Mouse (Mus musculus): ENCODE measurements at regions not wholly inside any gene's neighbourhood (a gene's known extent, or its start where the extent isn't known, plus 50 kb on each side); places are given as distances from the start of the nearest gene placed in this dataset.
A peak's percentile ranks its signal among the peaks of the same experiment; 100 is the strongest.

DNA sequence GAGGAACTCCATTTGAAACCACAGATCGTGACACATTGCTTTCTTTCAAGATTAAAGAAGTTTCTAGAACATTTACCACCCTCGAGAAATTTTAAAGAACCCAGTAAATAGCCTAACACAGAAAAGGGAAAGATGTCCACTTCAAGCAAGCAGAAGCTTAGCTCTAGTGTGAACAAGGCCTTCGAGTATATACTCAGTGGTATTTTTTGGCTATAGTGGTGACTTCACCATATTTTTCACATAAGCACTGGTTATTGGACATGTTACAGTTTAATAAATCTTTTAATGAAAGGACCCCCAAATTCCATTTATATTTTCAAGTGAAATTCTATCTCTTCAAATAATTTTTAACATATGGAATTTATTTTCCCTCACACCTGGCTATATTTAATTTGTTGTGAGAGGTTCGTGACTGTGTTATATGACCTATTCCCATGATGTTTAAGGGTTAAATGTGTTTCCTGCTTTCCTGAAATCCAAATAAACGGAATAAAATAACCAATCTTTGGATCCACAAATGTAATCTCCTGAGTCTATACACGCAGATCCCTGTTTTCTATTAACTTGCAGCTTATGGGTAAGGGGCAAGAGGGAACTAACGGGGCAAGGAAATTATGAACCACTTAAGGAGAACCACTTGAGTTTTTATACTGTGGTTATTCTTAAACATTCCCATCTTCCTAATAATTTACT is 60.6 kb upstream of the Tas2r134 start:
- DNase-seq (ENCODE audit: low spot score): no peak

- no peak for DNase-seq (ENCODE audit: low spot score)
These were observed 63.4 kb upstream of the Tas2r134 start for GRCm38 (mm10) chr2:51563881-51564280.

DNA sequence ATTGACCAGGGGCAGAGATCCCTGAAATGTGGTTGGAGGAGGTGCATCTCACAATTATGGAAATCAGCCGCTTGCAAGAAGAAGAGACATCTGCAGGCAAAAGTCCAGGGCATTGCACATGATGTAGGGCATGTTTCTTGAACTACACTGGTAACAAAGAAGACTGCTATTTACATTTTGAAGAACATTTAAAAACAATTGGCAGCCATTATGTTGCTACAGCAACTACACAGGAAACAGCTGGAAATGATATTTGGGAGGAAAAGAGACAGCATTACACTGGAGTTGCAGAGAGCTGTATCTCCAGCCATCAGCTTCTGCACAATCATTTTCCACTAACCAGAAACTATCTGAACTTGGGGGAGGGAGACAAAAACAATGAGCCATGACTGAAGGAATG is 64.1 kb upstream of the Tas2r134 start:
- DNase-seq (ENCODE audit: low spot score): peak; percentile 40

DNA sequence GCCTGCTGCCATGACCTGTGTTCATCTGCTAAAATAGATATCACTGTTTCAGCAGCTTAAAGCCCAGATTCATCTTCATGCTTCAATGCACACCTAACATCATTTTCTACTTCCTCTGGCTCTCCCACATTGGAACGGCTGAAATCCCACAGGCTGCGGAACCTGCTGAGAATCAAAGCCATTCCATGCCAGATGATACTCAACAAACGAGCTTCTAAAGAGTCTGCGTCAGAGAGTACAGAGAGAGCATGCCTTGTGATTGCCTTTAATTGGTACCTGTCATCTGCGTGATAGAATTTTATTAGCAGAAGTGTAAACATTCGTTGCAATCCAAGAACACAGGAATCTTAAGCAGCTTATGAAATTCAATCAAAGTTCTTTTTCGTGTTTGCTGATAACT is 76.4 kb upstream of the Tas2r134 start:
- no peak for DNase-seq (ENCODE audit: low spot score)

DNA sequence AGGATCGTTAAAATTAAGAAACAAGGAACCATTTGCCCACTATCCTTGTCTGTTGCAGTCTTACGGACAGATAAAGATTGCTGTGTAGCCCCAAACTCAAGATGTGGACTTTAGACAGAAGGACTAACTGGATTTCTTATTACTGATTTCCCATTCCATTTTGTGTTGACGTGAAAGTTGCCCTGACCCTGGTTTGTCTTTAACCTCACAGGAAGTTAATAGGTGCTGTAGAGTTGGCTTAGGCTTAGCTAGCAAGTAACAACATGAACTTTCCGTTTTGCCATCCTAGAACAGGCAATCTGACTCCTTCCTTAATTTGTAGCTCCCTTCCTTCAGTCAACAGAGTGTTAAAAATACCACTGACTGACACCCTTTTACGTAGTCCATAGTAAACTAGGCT is 78.2 kb upstream of the Tas2r134 start:
- no peak for DNase-seq (ENCODE audit: low spot score)

- no peak for DNase-seq (ENCODE audit: low spot score)
These were observed 81.1 kb upstream of the Tas2r134 start for GRCm38 (mm10) chr2:51546181-51546580.

DNA sequence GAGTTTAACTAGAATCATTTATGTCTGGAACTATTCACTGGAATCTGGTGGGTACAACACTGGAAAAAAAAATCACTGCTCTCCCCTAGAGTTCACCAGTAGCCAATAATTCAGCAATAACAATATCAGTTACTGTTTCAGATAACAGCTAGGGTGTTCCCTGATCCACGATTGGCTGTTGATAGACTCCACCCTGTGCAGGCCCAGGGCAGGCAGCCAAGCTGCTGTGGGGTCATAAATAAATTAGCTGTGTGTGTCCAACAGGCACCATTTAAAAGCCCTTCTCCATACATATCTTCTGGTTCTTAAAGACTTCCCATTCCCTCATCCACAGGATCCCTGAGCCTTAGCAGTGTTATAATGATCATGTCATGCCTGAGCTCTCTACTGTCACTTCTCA is 83.4 kb upstream of the Tas2r134 start:
- no peak for DNase-seq (ENCODE audit: low spot score)

DNA sequence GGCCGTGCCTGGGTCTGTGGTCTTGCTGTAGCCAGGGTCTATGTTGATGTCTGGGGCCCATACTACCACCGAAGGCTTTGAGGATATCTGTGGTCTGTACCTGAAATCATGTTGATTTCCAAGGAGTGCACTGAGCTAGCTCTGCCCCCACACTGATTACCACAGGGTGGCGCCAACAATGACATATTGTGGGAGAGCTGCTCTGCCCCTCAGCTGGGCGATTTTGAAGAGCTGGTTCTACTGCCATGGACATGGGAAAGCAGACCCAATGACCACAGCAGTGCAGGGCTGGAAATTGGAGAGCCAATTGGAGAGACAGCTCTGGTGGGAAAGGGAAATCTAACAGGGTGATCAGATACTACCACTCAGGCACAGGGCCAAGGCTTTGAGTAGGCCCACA is 85.0 kb upstream of the Tas2r134 start:
- DNase-seq (ENCODE audit: low spot score): no peak

DNA sequence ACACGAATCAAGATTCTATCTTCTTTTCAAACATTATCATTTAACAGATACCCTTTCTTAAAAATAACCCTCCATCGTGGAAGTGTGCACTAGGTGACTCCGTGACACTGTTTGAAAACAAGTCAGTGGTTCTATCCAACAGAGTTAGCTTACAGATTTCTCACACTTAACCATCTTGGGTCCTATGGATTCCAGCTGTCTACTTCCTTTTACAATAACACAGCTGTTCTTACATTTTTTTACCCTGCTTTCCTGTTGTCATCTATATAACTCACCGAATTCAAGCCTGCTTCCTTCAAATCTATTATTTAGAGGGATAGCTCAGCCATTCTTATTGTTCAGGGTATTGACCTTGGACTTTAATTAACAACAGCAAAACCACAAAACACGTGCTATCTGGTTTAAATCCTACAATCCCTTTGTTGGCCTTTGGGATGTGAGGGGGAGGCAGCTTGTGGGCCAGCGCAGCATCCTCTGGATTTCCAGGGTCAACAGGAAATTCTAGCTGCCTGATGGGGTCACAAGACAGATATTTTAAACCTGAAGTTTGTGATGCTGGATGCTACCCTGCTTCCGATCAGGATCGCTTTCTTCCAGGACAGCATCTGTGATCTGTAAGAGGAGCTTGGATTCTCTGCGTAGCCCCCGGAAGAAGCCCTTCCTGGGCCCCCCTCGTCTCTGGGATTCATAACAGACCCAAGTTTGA is 94.4 kb upstream of the Tas2r134 start:
- DNase-seq (ENCODE audit: low spot score): no peak

DNA sequence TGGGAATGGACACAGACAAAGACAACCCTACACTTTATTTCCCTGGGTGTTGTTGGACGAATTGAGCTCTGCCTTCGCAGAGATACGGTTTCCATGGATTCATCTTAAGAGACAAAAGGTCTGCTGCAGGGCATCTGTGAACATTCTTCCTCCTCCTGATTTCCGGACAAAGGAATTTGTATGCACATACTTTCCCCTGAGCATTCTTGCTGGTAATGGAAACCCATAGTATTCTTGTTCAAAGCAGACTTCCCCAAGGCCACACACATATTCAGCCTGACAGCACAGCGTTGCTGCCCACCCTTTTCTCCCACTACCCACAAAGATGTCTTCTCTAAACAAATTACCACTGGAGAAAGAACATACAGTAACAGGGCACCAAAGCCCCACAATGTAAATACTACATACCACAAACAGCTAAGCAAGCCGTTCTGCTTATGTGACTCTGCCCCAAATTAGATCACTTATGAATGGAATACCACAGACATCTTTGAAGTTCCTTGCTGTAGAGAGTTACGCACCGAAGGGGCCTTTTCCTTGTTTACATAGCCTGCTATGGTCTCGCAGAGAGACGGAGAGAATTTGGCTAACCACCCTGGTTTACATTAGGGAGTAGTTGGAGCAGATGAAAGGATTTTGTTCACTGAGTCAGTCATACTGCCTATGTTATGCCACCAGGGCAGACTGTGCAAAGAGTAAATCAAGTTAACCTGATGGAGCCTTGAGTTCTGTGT is 96.0 kb upstream of the Tas2r134 start:
- DNase-seq (ENCODE audit: low spot score): no peak

DNA sequence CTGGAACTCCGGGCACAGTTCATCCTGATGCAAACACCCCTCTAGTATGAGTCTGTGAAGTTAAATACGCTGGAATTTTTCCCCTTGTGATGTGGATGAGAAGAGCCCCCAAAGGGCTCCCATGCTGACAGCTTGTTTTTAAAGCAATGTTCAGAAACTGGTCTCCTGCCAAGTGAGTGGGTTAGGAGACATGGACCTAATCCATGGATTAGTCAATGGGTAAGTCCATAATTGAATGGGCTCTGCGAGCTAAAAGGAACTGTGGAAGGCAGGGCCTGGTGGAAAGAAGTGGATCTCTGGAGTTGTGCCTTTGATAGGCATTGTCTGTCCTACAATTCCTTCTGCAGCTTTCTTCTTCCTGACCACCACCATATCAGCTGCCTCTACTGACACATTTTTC is 104.5 kb upstream of the Tas2r134 start:
- DNase-seq (ENCODE audit: low spot score): no peak

- DNase-seq (ENCODE audit: low spot score): no peak
These were observed 117.9 kb upstream of the Tas2r134 start for GRCm38 (mm10) chr2:51509220-51510011.

DNA sequence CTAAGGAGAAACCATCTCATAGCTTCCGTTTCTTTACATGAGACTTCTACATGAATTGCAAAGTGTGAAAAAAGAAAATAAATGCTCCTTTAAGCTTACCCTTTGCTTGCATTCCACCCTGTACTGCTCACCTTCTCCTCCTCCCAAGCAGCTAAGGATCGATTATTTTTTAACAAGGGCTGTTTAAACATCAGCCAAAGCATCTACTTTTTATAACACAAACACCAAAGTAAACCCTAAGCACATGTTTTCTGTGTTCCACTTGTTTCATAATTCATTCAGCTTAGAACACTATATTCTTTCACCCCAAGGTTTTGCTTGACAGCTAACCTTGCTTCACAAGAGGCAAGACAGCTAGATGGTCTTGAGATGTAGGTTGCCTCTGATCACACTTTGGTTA is 129.4 kb upstream of the Tas2r134 start:
- no peak for DNase-seq (ENCODE audit: low spot score)

DNA sequence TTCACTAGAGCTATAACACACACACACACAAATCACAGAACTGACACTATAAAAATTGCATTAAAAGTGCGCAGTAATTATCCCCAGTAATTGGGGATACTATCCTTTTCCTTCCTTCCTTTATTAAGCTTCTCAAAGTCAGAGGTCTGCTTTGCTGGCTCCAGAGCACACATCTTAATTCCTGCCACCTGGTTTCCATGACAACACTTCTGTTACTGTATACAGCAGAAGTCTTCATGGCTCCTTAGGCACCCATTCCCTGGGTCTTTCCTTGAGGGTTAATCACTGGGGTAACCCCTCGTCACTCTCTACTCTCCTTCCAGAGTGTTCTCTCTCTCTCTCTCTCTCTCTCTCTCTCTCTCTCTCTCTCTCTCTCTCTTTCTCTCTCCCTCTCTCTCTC is 153.6 kb upstream of the Tas2r134 start:
- DNase-seq (ENCODE audit: low spot score): no peak

DNA sequence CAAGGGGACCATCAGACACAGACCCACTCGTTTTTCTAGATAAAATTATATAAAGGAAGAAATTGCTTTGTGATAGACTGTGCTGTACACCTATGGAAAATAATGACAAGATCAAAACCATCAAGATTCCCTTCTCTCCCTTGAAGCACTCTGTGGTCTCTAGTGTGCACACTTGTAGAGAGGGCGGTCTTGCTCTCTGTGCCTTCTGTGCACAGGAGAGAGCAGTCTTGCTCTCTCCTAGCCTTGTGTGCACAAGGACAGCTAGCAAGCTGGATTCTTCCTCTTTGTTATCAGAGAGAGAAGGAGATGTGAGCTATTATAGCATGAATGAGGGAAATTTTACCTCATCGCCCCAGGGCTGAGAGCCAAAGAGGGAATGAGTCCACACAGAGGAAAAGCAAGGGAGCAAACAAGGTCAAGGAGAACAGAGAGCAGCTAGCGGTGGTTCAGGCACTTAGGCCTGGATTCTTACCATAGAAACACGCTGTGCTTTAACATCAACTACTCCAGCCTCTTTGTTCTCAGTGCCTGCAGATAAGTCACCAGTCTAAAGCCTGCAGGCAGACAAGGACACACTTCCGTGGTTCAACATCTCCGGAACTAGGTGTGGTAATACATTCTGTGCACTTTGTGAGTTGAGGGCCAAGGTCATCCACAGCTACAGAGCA is 160.2 kb upstream of the Tas2r134 start:
- peak; percentile 3 for DNase-seq (ENCODE audit: low spot score)

- no peak for DNase-seq (ENCODE audit: low spot score)
These were observed 161.3 kb upstream of the Tas2r134 start for GRCm38 (mm10) chr2:51466003-51466402.

- DNase-seq (ENCODE audit: low spot score): no peak
These were observed 161.7 kb upstream of the Tas2r134 start for GRCm38 (mm10) chr2:51465576-51465975.

DNA sequence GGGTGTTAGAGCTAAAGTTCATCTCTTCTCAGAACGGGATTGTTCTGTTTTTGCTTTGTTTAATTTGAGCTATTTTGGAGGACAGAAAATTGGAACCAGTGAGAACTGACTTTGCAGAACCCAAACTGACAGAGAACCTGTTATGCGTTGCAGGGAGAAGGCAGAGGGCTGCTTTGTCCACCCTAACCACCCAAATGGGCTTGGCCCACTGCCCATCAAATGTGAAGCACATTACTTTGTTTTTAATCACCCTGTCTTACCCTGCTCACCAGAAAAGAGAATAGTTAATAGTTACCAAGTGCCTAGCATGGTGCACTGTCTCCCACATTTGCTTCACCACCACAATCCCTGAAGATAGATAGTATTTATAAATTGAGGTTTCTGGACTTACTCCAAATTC is 163.0 kb upstream of the Tas2r134 start:
- DNase-seq (ENCODE audit: low spot score): no peak

DNA sequence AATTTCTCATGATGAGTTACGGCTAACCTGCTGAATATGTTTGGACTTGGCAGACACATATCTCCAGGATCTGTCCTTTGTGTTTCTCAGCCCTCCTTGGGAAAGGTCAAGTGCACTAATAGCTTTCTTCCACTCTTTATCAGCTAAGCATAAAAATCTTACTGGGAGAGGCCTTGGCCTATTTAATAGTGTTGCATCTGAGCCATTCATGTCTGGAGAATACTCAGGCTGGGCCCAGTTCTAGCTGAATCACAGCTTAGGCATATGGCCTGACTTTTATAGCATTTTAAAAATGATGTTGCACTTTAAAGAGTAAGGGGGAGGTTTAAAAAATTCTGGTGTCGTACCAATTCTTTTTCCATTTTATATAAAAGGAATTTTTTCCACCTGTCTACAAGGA is 166.4 kb upstream of the Tas2r134 start:
- no peak for DNase-seq (ENCODE audit: low spot score)

DNA sequence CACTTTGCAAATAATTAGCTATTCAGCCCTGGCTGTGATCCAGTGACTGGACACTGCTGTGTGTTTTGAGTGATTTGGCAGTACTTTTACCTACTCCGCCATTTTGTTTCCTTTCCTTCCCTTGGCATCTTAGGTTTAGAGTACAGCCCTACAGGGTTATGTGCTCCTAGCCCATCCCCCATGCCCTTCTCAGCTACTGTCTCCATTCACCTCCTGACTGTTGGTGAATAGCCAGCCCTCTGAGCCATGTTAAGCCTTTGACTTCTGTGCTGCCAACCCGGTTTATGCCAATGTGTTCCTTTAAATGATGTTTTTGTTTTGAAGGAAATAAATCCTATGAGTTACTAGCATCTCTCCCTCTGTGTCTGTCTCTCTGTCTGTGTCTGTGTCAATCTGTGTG is 167.8 kb upstream of the Tas2r134 start:
- DNase-seq (ENCODE audit: low spot score): no peak

DNA sequence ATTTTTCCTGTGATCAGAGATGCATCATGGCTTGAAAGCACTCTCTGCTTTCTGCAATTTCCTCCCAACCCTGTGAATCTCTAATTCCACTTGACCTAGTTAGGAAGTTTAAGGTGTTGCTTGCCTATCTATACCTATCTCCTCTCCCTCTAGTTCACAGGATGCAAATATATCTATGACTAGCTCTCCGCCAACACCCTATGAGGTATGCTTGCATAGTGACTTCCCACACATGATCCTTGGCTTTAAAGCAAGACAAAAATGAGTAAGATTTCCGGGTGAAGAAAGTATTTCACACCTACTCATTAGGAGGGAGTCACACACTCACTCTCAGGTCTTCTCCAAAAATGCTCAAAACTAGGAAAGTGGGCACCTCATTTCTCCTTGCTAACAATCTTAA is 169.6 kb upstream of the Tas2r134 start:
- DNase-seq (ENCODE audit: low spot score): no peak

DNA sequence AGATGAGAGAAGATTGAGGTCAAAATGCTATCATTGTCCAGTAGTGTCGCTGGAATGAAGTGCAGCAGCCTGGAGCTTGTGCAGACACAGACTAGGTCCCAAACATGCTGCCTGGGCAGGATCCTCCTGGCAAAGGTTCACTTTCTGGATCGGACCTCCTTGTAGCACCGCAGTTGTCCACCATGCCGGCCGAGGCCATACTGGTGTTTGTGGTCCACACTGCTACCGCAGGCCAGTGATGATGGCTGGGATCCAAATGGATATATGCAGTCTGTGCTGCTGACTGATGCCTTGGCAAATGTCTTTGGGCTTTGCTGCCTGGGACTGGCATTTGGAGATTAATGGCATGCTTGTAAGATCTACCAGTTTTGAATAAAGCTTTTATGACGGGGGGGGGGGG is 174.5 kb upstream of the Tas2r134 start:
- no peak for DNase-seq (ENCODE audit: low spot score)

All from heart, adult 8-10 months (tissue).